Mouse (Mus musculus) heart, adult 10 weeks (tissue): ENCODE data around the gene Rnf146. TPM values are rescaled to one million over a fixed set of nuclear protein-coding genes. Genes with fewer than 3 reads are reported as not detected.

ENCODE experiments used
- polyA plus RNA-seq: library from polyadenylated mRNA; stranded (reverse); fragments of 350-450 nt; fragmentation: Illumina TruSeq; extraction: RNeasy Lipid Tissue Mini Kit (QIAGEN cat#74804); gene quantifications from one replicate; pipeline ENCODE4 v1.2.3, GENCODE M21; 2014; ENCODE audit warnings: low read depth, low replicate concordance

Gene Rnf146
- polyA plus RNA-seq, result 55.0 TPM

GRCm38 (mm10) chr10:29362197-29362900, at the start of gene Rnf146:
Gene Rnf146, minus strand, starts transcription at chr10:29362442.

DNA sequence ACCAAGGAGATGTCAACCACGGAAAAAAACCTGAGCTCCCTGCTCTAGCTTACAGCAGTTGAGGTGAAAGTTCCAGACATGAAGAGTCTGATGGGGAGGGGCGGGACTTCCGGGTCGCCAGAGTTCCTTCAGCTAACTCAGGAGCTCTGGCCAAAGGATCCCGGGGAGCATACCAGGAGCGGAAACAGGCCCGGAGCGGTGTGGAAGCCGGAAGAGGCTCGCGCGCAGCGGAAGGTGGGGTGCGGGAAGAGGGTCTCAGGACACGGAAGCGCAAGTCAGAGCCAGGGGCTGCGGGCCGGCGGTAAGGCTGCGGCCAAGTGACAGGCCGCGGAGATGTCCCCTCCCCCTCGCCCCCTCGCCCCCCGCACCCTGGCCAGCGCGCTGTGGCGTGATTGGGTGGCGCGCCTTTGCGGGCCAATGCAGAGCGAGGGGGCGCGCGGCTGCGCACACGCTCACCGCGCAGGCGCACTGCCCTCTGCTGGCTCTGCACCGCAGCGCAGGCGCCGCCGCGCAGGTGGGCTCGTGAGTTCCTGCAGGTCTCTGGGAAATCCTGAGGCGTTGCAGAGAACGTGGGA, 49.1 kb downstream of the Rnf146 start, which contains the start of gene Echdc1:
Gene Echdc1 (plus strand): TSS at position 103 of the 575 bp plus-strand sequence.

Other genes with a start within 250 kb of the Rnf146 start
- gene Soga3, start 218.6 kb downstream of the Rnf146 start, polyA plus RNA-seq, result not detected
- gene Gm49353, start 163.5 kb downstream of the Rnf146 start, polyA plus RNA-seq, result not detected
- gene 9330159F19Rik, start 150.8 kb downstream of the Rnf146 start, polyA plus RNA-seq, result 0.16 TPM
- gene Echdc1, start 49.3 kb downstream of the Rnf146 start, polyA plus RNA-seq, result 29.4 TPM
- gene Rspo3, start 173.4 kb upstream of the Rnf146 start, polyA plus RNA-seq, result not detected